Mouse (Mus musculus): Measurements from ENCODE around the gene Gm9958. TPM values are rescaled to one million over a fixed set of nuclear protein-coding genes. Genes with fewer than 3 reads are reported as not detected.
A peak's percentile ranks its signal among the peaks of the same experiment; 100 is the strongest.

The Gm9958 gene
- polyA plus RNA-seq, 1 experiment from 2014 or later: 6.2 TPM

- Histone ChIP-seq H3K27me3 (replicated peaks; ENCODE audit: control insufficient read depth, insufficient read depth, low read length) (no peaks in the 10 kb centered on the region), H3K27ac (ENCODE audit: low read depth, low read length) (no peak overlapping the region), H3K4me3 (ENCODE audit: low read depth, low read length) (no peak overlapping the region), H3K4me2 (ENCODE audit: low read length) (no peak overlapping the region), H3K9ac (ENCODE audit: low read length) (no peak overlapping the region), H3K9me3 (replicated peaks; ENCODE audit: control insufficient read depth, low read length) (no peaks in the 10 kb centered on the region), H3K4me1 (ENCODE audit: control insufficient read depth, insufficient read depth, low read length) (no peaks in the 10 kb centered on the region), H3K36me3 (ENCODE audit: control insufficient read depth, insufficient read depth, low read length) (no peaks in the 10 kb centered on the region)
- no peak for ATAC-seq
- DNase-seq (ENCODE audit: low spot score): no peak
- 69% methylated on average over 1 of the region's 1 CpGs for WGBS
Measured at GRCm38 (mm10) chr5:90383080-90383479, 16.1 kb downstream of the Gm9958 start.

GRCm38 (mm10) chr5:90393764-90394163, 26.8 kb downstream of the Gm9958 start:
- Histone ChIP-seq H3K9me3 (replicated peaks; ENCODE audit: control insufficient read depth, low read length) (no peaks in the 10 kb centered on the region), H3K36me3 (ENCODE audit: control insufficient read depth, insufficient read depth, low read length) (no peaks in the 10 kb centered on the region), H3K27me3 (replicated peaks; ENCODE audit: control insufficient read depth, insufficient read depth, low read length) (no peaks in the 10 kb centered on the region), H3K4me3 (ENCODE audit: low read depth, low read length) (no peak overlapping the region), H3K4me2 (ENCODE audit: low read length) (no peak overlapping the region), H3K4me1 (ENCODE audit: control insufficient read depth, insufficient read depth, low read length) (no peaks in the 10 kb centered on the region), H3K9ac (ENCODE audit: low read length) (no peak overlapping the region), H3K27ac (ENCODE audit: low read depth, low read length) (no peak overlapping the region)
- WGBS: 69% methylated on average over 5 of the region's 5 CpGs
- DNase-seq (ENCODE audit: low spot score) (peak; percentile 2), ATAC-seq (no peak)

- Histone ChIP-seq H3K4me3 (ENCODE audit: low read depth, low read length) (no peak overlapping the region), H3K36me3 (ENCODE audit: control insufficient read depth, insufficient read depth, low read length) (no peaks in the 10 kb centered on the region), H3K9ac (ENCODE audit: low read length) (no peak overlapping the region), H3K27ac (ENCODE audit: low read depth, low read length) (no peak overlapping the region), H3K4me2 (ENCODE audit: low read length) (no peak overlapping the region), H3K27me3 (replicated peaks; ENCODE audit: control insufficient read depth, insufficient read depth, low read length) (no peaks in the 10 kb centered on the region), H3K9me3 (replicated peaks; ENCODE audit: control insufficient read depth, low read length) (no peaks in the 10 kb centered on the region), H3K4me1 (ENCODE audit: control insufficient read depth, insufficient read depth, low read length) (no peaks in the 10 kb centered on the region)
- ATAC-seq (no peak), DNase-seq (ENCODE audit: low spot score) (no peak)
- WGBS: 79% methylated on average over 4 of the region's 4 CpGs
Measured at GRCm38 (mm10) chr5:90394322-90394721, 27.3 kb downstream of the Gm9958 start.

GRCm38 (mm10) chr5:90396817-90397216, 29.8 kb downstream of the Gm9958 start:
- H3K4me1 ChIP-seq (ENCODE audit: control insufficient read depth, insufficient read depth, low read length): no peaks in the 10 kb centered on the region
- H3K27me3 ChIP-seq (replicated peaks; ENCODE audit: control insufficient read depth, insufficient read depth, low read length): no peaks in the 10 kb centered on the region
- no peak overlapping the region for H3K4me3 ChIP-seq (ENCODE audit: low read depth, low read length)
- H3K36me3 ChIP-seq (ENCODE audit: control insufficient read depth, insufficient read depth, low read length): no peaks in the 10 kb centered on the region
- H3K4me2 ChIP-seq (ENCODE audit: low read length): no peak overlapping the region
- ATAC-seq (no peak), DNase-seq (ENCODE audit: low spot score) (no peak)
- H3K9ac ChIP-seq (ENCODE audit: low read length): no peak overlapping the region
- no peaks in the 10 kb centered on the region for H3K9me3 ChIP-seq (replicated peaks; ENCODE audit: control insufficient read depth, low read length)
- WGBS: 93% methylated on average over 4 of the region's 4 CpGs
- H3K27ac ChIP-seq (ENCODE audit: low read depth, low read length): no peak overlapping the region

GRCm38 (mm10) chr5:90405210-90405609, 38.2 kb downstream of the Gm9958 start:
- no peaks in the 10 kb centered on the region for H3K9me3 ChIP-seq (replicated peaks; ENCODE audit: control insufficient read depth, low read length)
- no peak for ATAC-seq
- H3K4me3 ChIP-seq (ENCODE audit: low read depth, low read length): no peak overlapping the region
- H3K27me3 ChIP-seq (replicated peaks; ENCODE audit: control insufficient read depth, insufficient read depth, low read length): no peaks in the 10 kb centered on the region
- no peaks in the 10 kb centered on the region for H3K4me1 ChIP-seq (ENCODE audit: control insufficient read depth, insufficient read depth, low read length)
- H3K27ac ChIP-seq (ENCODE audit: low read depth, low read length): no peak overlapping the region
- H3K9ac ChIP-seq (ENCODE audit: low read length): no peak overlapping the region
- no peak overlapping the region for H3K4me2 ChIP-seq (ENCODE audit: low read length)
- DNase-seq (ENCODE audit: low spot score): peak; percentile 4
- no peaks in the 10 kb centered on the region for H3K36me3 ChIP-seq (ENCODE audit: control insufficient read depth, insufficient read depth, low read length)
- WGBS: 93% methylated on average over 4 of the region's 4 CpGs

- Histone ChIP-seq H3K4me3 (ENCODE audit: low read depth, low read length) (no peak overlapping the region), H3K4me2 (ENCODE audit: low read length) (no peak overlapping the region), H3K9me3 (replicated peaks; ENCODE audit: control insufficient read depth, low read length) (no peaks in the 10 kb centered on the region), H3K9ac (ENCODE audit: low read length) (no peak overlapping the region), H3K36me3 (ENCODE audit: control insufficient read depth, insufficient read depth, low read length) (no peaks in the 10 kb centered on the region), H3K4me1 (ENCODE audit: control insufficient read depth, insufficient read depth, low read length) (no peaks in the 10 kb centered on the region), H3K27me3 (replicated peaks; ENCODE audit: control insufficient read depth, insufficient read depth, low read length) (no peaks in the 10 kb centered on the region), H3K27ac (ENCODE audit: low read depth, low read length) (no peak overlapping the region)
- 80% methylated on average over 8 of the region's 8 CpGs for WGBS
- DNase-seq (ENCODE audit: low spot score): no peak
- ATAC-seq: no peak
Measured at GRCm38 (mm10) chr5:90414142-90414924, 47.3 kb downstream of the Gm9958 start.

- DNase-seq (ENCODE audit: low spot score): no peak
Measured at GRCm38 (mm10) chr5:90414925-90415295, 47.9 kb downstream of the Gm9958 start.

More at GRCm38 (mm10) chr5:90414925-90415295, 47.9 kb downstream of the Gm9958 start:
- no peak for ATAC-seq
- no peaks in the 10 kb centered on the region for H3K36me3 ChIP-seq (ENCODE audit: control insufficient read depth, insufficient read depth, low read length)
- no peaks in the 10 kb centered on the region for H3K27me3 ChIP-seq (replicated peaks; ENCODE audit: control insufficient read depth, insufficient read depth, low read length)
- H3K4me2 ChIP-seq (ENCODE audit: low read length): no peak overlapping the region
- H3K27ac ChIP-seq (ENCODE audit: low read depth, low read length): no peak overlapping the region
- WGBS: 59% methylated on average over 6 of the region's 6 CpGs
- no peak overlapping the region for H3K9ac ChIP-seq (ENCODE audit: low read length)
- no peaks in the 10 kb centered on the region for H3K9me3 ChIP-seq (replicated peaks; ENCODE audit: control insufficient read depth, low read length)
- H3K4me1 ChIP-seq (ENCODE audit: control insufficient read depth, insufficient read depth, low read length): no peaks in the 10 kb centered on the region
- no peak overlapping the region for H3K4me3 ChIP-seq (ENCODE audit: low read depth, low read length)

Other genes starting within 250 kb of the Gm9958 start
- gene Cox18, start 143.2 kb upstream of the Gm9958 start, polyA plus RNA-seq (2014; fragmentation: Nextera tagmentation; extraction: Ambion mirVana): 25.8 and 27.7 TPM in 2 replicates
- 26.2 and 28.1 TPM in 2 replicates for gene Ankrd17, start 627 bp upstream of the Gm9958 start, polyA plus RNA-seq (2014; fragmentation: Nextera tagmentation; extraction: Ambion mirVana)
- not detected in 2 replicates for gene Alb, start 93.7 kb downstream of the Gm9958 start, polyA plus RNA-seq (2014; fragmentation: Nextera tagmentation; extraction: Ambion mirVana)
- 0.23 TPM in 1 of 2 replicates, not detected in the other for gene Afp, start 123.5 kb downstream of the Gm9958 start, polyA plus RNA-seq (2014; fragmentation: Nextera tagmentation; extraction: Ambion mirVana)
- gene Afm, start 151.7 kb downstream of the Gm9958 start, polyA plus RNA-seq (2014; fragmentation: Nextera tagmentation; extraction: Ambion mirVana): not detected in 2 replicates
- gene 5830473C10Rik, start 193.9 kb downstream of the Gm9958 start, polyA plus RNA-seq (2014; fragmentation: Nextera tagmentation; extraction: Ambion mirVana): not detected in 2 replicates